Mouse (Mus musculus): ENCODE results near the gene Fam13a. TPM values are rescaled to one million over a fixed set of nuclear protein-coding genes. Genes with fewer than 3 reads are reported as not detected.
A peak's percentile ranks its signal among the peaks of the same experiment; 100 is the strongest.

Fam13a gene
- total and polyA plus RNA-seq, 2 experiments from 2014 or later = 9.5 to 12.4 TPM

DNA sequence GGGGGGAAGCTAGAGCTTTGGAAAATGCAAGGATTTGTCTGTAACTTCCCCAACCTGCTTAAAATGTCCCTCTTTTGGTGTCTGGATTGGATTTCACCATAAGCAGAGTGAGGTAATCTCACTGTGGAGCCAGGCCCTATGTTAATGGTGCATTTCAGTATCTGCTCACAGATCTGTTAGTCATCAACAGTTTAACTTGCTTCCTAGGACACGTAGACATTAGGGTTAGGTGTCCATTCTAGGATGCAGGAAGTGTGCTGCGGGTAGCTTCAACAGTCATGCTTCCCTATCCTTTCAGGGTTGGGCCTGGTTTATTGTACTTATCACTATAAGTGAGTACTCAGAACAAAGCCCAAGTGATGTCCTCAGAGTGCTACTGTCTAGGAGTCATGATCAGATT lies 4.5 kb upstream of the Fam13a start:
- WGBS = 67% methylated on average over 2 of the region's 2 CpGs
- no peak for ATAC-seq (ENCODE audit: insufficient read depth, low read depth)

DNA sequence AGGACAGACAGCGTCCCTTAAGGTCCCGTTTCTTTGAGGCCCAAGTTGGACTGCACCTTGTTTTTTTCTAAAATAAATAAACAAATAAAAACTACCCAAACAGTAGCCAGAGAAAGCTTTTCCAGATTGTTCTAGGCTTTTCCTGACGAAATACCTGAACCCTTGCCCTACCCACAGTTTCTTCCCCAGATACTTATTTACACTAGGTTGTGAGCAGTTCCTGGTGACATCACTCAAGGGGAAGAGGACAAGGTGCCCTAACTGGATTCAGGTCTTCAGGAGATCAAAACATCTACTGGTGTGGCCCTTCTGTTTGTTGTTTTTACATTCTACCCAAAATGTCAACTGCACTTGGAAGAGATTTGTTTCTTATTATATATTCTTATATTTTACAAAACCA lies 457 bp upstream of the Fam13a start:
- H3K27me3 ChIP-seq (ENCODE audit: control insufficient read depth, insufficient read depth, low read length) = no peaks in the 10 kb centered on the region
- TF ChIP-seq CTCF (IDR thresholded peaks at IDR 0.05; ENCODE audit: low read depth) (no peak), EP300 (IDR thresholded peaks at IDR 0.05; ENCODE audit: low read depth) (no peak)
- H3K36me3 ChIP-seq (replicated peaks; ENCODE audit: control insufficient read depth, insufficient read depth, low read length) = no peaks in the 10 kb centered on the region
- no peak for ATAC-seq (ENCODE audit: insufficient read depth, low read depth)
- peak overlapping the region; percentile 65 for H3K4me2 ChIP-seq (ENCODE audit: low read depth, low read length)
- WGBS = 26% methylated on average over 3 of the region's 3 CpGs
- H3K4me3 ChIP-seq (ENCODE audit: low read depth, low read length) = peak overlapping the region; percentile 61
- 0 out of 2 replicates have a peak overlapping the region, but pooled peaks have one; percentile 47 for H3K9ac ChIP-seq (replicated peaks; ENCODE audit: low read depth, low read length)
- no peaks in the 10 kb centered on the region for H3K9me3 ChIP-seq (replicated peaks; ENCODE audit: control insufficient read depth, low read length)
- H3K4me1 ChIP-seq (ENCODE audit: control insufficient read depth, insufficient read depth) = no peaks in the 10 kb centered on the region
- peak overlapping the region; percentile 83 for H3K27ac ChIP-seq (ENCODE audit: low read depth)
- no peak for DNase-seq (ENCODE audit: low spot score)

More for the DNA sequence above, 4.5 kb upstream of the Fam13a start:
- Histone ChIP-seq H3K4me2 (ENCODE audit: low read depth, low read length) (no peak overlapping the region), H3K27me3 (ENCODE audit: control insufficient read depth, insufficient read depth, low read length) (no peaks in the 10 kb centered on the region), H3K4me3 (ENCODE audit: low read depth, low read length) (no peak overlapping the region), H3K9ac (replicated peaks; ENCODE audit: low read depth, low read length) (no peak overlapping the region), H3K27ac (ENCODE audit: low read depth) (no peak overlapping the region), H3K4me1 (ENCODE audit: control insufficient read depth, insufficient read depth) (no peaks in the 10 kb centered on the region), H3K9me3 (replicated peaks; ENCODE audit: control insufficient read depth, low read length) (no peaks in the 10 kb centered on the region), H3K36me3 (replicated peaks; ENCODE audit: control insufficient read depth, insufficient read depth, low read length) (no peaks in the 10 kb centered on the region)
- TF ChIP-seq CTCF (IDR thresholded peaks at IDR 0.05; ENCODE audit: low read depth) (no peak), EP300 (IDR thresholded peaks at IDR 0.05; ENCODE audit: low read depth) (no peak)
- DNase-seq (ENCODE audit: low spot score) = no peak

DNA sequence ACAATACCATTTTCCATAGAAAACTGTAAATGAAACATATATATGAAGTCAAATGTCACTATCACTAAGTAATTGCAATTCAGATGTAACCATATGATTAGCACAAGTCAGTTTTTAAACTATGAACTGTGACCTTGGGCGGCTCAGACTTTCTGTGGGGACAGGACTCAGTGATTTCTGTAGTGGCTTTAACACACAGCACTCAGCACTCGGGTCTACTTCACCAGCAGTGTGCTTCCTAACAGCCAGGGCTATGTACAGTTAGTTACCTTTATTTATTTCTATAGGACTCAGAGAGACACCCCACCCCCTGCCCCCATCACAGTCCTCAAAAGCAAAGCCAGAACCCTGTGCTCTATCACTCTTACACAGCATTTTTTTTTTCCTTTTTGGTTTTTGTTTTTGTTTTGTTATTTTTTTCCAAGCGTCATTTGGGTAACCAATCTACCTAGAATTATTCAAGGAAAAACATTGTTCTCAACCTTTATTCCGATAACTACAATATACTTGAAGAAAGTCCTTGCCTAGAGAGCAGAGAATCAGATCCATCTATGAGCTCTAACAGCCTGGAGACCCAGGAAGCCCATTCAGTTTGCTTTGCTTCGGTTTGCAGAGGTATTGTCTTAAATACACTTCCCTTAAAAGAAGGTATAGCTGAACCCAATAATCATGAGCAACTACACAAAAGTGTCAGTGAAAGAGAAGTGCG lies 740 bp downstream of the Fam13a start:
- no peak for TF ChIP-seq CTCF (IDR thresholded peaks at IDR 0.05; ENCODE audit: low read depth)
- TF ChIP-seq EP300 (IDR thresholded peaks at IDR 0.05; ENCODE audit: low read depth) = no peak
- Histone ChIP-seq H3K9ac (replicated peaks; ENCODE audit: low read depth, low read length) (peak overlapping the region; percentile 47), H3K4me1 (ENCODE audit: control insufficient read depth, insufficient read depth) (no peaks in the 10 kb centered on the region), H3K36me3 (replicated peaks; ENCODE audit: control insufficient read depth, insufficient read depth, low read length) (no peaks in the 10 kb centered on the region), H3K27me3 (ENCODE audit: control insufficient read depth, insufficient read depth, low read length) (no peaks in the 10 kb centered on the region), H3K4me3 (ENCODE audit: low read depth, low read length) (peak overlapping the region; percentile 61), H3K4me2 (ENCODE audit: low read depth, low read length) (peak overlapping the region; percentile 65), H3K9me3 (replicated peaks; ENCODE audit: control insufficient read depth, low read length) (no peaks in the 10 kb centered on the region), H3K27ac (ENCODE audit: low read depth) (peak overlapping the region; percentile 83)
- 32% methylated on average over 6 of the region's 6 CpGs for WGBS
- ATAC-seq (ENCODE audit: insufficient read depth, low read depth) = no peak
- no peak for DNase-seq (ENCODE audit: low spot score)

DNA sequence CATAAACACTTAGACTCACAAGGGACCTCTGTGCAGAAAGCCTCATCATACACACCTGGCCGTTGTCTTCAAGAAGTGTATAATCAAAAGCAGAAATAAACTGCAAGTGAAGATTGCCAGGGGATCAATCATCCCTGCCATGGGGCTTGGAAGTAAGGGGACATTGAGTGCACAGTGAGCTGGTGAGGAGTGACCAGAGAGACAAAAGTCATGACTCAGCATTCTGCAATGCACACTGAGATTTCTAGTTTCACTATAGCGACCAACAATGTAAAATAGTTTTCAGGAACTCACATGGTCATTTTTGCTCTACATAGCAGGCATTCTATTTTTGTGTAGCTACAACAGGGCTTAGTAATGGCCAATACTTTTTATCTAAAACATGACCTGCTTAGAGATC lies 1.7 kb downstream of the Fam13a start:
- peak overlapping the region; percentile 46 for H3K27ac ChIP-seq (ENCODE audit: low read depth)
- peak overlapping the region; percentile 65 for H3K4me2 ChIP-seq (ENCODE audit: low read depth, low read length)
- H3K9me3 ChIP-seq (replicated peaks; ENCODE audit: control insufficient read depth, low read length) = no peaks in the 10 kb centered on the region
- DNase-seq (ENCODE audit: low spot score) = peak; percentile 41
- no peak for ATAC-seq (ENCODE audit: insufficient read depth, low read depth)
- H3K4me3 ChIP-seq (ENCODE audit: low read depth, low read length) = peak overlapping the region; percentile 61; the same call in 1 of the 2 replicates
- H3K9ac ChIP-seq (replicated peaks; ENCODE audit: low read depth, low read length) = no peak overlapping the region
- 56% methylated on average over 2 of the region's 2 CpGs for WGBS
- no peaks in the 10 kb centered on the region for H3K27me3 ChIP-seq (ENCODE audit: control insufficient read depth, insufficient read depth, low read length)
- TF ChIP-seq EP300 (IDR thresholded peaks at IDR 0.05; ENCODE audit: low read depth) = no peak
- no peaks in the 10 kb centered on the region for H3K36me3 ChIP-seq (replicated peaks; ENCODE audit: control insufficient read depth, insufficient read depth, low read length)
- no peaks in the 10 kb centered on the region for H3K4me1 ChIP-seq (ENCODE audit: control insufficient read depth, insufficient read depth)

DNA sequence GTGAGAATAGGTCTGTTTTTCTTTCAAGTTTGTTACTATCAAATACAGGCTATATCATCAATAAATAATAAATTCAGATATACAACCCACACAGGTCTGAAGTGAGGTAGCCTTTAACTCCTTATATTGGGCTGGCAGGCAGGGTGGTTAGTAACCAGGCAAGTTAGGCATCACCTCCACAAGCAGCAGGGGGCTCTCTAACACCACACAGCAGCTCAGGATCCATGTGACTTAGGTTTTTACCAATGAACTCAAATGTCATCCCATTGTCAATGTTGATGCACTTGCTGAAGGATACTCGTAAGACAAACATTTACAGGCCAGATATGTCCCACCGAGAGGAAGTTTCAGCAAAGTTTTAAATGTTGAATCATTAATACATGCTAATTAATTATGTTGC lies 4.0 kb downstream of the Fam13a start:
- Histone ChIP-seq H3K27me3 (ENCODE audit: control insufficient read depth, insufficient read depth, low read length) (no peaks in the 10 kb centered on the region), H3K27ac (ENCODE audit: low read depth) (no peak overlapping the region), H3K9me3 (replicated peaks; ENCODE audit: control insufficient read depth, low read length) (no peaks in the 10 kb centered on the region), H3K4me2 (ENCODE audit: low read depth, low read length) (no peak overlapping the region), H3K4me3 (ENCODE audit: low read depth, low read length) (no peak overlapping the region), H3K9ac (replicated peaks; ENCODE audit: low read depth, low read length) (no peak overlapping the region), H3K36me3 (replicated peaks; ENCODE audit: control insufficient read depth, insufficient read depth, low read length) (no peaks in the 10 kb centered on the region), H3K4me1 (ENCODE audit: control insufficient read depth, insufficient read depth) (0 out of 2 replicates have a peak, but pooled peaks cover 6% of the 10 kb centered on the region)
- TF ChIP-seq EP300 (IDR thresholded peaks at IDR 0.05; ENCODE audit: low read depth) = no peak
- peak; percentile 68 for TF ChIP-seq CTCF (IDR thresholded peaks at IDR 0.05; ENCODE audit: low read depth)
- DNase-seq (ENCODE audit: low spot score) (peak; percentile 49), ATAC-seq (ENCODE audit: insufficient read depth, low read depth) (no peak)
- WGBS = 60% methylated on average over 2 of the region's 2 CpGs

DNA sequence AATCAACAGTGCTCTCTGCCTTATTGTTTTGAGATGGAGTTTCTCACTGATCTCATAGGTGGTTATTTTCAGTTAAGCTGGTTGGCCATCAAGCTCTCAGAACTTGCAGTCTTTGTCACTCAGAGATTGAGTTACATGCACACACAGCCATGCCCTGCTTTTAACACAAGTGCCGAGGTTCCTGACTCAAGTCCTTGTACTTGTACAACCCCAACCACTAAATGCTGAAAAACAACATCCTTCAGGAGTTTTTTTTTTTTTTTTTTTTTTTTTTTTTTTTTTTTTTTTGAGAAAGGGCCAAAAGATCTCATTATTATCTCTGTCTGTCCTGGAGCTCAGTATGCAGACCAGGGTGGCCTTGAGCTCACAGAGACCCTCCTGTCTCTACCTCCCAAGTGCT lies 4.5 kb downstream of the Fam13a start:
- Histone ChIP-seq H3K27me3 (ENCODE audit: control insufficient read depth, insufficient read depth, low read length) (no peaks in the 10 kb centered on the region), H3K9ac (replicated peaks; ENCODE audit: low read depth, low read length) (no peak overlapping the region), H3K4me1 (ENCODE audit: control insufficient read depth, insufficient read depth) (0 out of 2 replicates have a peak, but pooled peaks cover 7% of the 10 kb centered on the region), H3K36me3 (replicated peaks; ENCODE audit: control insufficient read depth, insufficient read depth, low read length) (no peaks in the 10 kb centered on the region), H3K4me2 (ENCODE audit: low read depth, low read length) (no peak overlapping the region), H3K27ac (ENCODE audit: low read depth) (no peak overlapping the region), H3K4me3 (ENCODE audit: low read depth, low read length) (no peak overlapping the region), H3K9me3 (replicated peaks; ENCODE audit: control insufficient read depth, low read length) (no peaks in the 10 kb centered on the region)
- TF ChIP-seq CTCF (IDR thresholded peaks at IDR 0.05; ENCODE audit: low read depth) (no peak), EP300 (IDR thresholded peaks at IDR 0.05; ENCODE audit: low read depth) (no peak)
- DNase-seq (ENCODE audit: low spot score) = no peak
- 52% methylated on average over 1 of the region's 1 CpGs for WGBS
- no peak for ATAC-seq (ENCODE audit: insufficient read depth, low read depth)

Data from heart, postnatal 0 days (tissue).